Mouse (Mus musculus) megakaryocyte, embryonic 14.5 days (primary cell): ENCODE data around the gene Atp5mpl.

Experiments
- FLI1 ChIP-seq: IDR thresholded peaks from 2 replicates; pipeline ENCODE4 v1.6.1; 2012; ENCODE audit warnings: low read length, inconsistent platforms, mixed read lengths
- GATA1 ChIP-seq: IDR thresholded peaks from 3 replicates; pipeline ENCODE4 v1.6.1; 2012; ENCODE audit warnings: mixed read lengths, low read length, inconsistent platforms, borderline replicate concordance

DNA sequence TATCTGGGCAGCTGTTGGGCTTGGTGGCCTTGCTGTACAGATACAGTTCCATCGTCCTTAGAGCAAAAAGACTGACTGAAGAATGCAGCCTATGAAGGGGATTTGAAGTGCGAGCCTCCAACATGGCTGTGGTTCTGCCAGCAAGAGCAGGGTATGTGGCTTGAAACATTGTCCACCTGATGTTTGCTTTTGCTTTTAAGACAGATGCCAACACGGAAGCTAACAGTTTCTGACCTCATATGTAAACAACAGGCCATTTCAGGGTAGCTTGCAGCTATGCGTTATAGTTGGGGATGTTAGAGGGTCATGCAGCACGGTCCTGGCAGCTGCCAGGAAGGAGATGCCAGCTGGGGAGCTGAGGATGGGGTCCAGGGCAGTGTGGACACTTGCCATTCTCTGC is 16.3 kb downstream of the Atp5mpl start:
- TF ChIP-seq GATA1, result no peak
- no peak for TF ChIP-seq FLI1
